Mouse (Mus musculus) thymus, postnatal 36 days (tissue): ENCODE data around the gene Hagh.

Experiments
- DNase-seq, 2 experiments: peaks; one replicate each; pipeline ENCODE4 v3.0.0; 2022; ENCODE audit warnings: mixed read lengths in 2 of 2

The Hagh gene

DNA sequence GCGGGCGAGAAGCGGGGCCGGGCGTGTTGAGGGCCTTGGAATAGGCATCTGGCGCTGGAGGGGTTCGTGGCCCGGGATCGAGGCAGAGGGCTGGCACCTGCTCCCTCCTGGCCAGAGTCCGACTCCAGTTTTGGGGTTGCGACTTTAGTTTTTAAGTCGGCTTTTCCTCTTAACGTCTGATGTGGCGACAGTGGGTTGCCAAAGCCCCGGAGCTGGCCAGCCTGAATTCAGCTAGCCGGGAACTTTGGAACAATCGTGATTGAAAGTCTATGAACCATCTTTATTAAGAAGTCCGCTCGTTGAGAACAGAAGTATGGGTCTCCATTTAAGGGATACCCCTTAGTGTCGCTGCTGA lies 10.8 kb downstream of the Hagh start:
- no peak for DNase-seq

DNA sequence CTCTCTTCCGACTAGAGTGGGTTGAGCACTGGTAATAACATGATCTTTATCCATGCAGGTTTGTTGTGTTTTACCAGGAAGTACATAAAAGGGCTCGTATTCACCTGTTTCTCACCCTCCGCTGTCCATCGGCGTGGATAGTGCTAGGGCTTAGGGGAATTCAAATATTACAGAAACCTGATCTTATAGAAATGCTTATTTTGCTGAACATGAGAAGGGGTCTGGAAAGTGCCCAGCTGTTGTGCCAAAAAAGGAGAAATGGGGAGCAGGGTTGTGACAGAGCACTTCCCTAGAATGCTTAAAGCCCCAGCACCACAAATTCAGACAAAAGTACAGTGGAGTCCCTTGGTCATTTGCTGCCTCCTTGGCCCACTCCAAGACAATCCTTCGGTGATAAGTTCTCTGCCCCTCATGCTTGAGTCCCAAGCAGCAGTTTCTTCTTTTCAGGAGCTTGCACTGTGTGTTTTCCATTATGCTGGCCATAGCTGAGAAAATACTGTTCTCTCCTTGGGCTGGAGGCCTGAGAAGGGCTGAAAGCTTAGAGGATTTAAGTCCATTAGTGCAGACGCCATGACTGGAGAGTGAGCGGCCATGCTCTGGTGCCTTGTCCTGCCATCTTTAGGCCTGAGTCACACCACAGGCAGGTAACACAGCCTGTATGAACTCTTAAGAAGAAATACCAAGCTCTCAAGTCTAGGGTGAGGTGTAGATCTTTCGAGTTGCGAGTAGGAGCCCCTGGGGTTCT lies 11.6 kb downstream of the Hagh start:
- DNase-seq = no peak

DNA sequence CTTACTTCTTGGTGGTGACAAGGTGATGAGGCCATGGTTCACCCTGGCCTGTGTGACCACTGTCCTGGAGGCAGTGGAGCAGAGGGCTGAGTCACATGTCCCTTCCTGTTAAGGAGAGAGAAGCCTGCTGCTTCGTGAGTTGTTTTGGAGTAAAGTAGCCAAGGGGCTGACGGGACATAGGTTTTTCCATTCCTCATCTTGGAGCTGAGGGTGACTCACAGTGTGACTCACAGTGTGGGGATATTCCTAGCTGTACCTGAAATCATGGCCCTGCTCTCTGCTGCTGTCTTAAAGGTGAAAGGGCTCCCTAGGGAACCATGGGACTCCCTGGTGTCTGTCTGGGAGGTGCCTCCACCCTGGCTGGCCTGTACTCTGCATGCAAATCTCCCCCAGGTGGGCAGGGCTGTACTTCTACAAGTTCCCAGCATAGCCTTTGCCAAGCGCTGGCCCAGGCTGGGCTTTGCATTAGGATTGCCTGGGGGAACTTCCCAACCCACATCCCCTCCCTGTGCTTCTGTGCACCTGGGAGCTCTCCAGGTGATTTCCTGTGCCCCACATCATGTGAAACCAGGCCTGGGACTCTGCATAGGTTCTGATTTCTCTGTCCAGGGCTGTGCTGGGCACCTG lies 16.0 kb downstream of the Hagh start:
- DNase-seq = no peak

DNA sequence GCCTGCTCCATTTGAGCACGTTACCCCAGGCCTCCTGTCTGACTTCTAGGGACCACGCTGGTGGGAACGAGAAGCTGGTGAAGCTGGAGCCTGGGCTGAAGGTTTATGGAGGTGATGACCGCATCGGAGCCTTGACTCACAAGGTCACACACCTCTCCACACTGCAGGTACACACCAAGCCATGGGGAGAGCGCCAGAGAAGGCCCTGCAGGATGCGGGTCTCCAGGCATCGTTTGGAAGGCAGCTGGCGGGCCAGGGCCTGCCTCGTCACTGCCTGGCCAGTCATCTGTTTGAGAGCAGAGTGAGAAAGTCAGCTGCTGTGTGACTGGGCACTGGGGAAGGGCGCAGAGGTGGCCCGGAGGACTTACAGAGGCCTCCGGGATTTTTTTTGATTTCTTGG lies 16.6 kb downstream of the Hagh start:
- DNase-seq = no peak

DNA sequence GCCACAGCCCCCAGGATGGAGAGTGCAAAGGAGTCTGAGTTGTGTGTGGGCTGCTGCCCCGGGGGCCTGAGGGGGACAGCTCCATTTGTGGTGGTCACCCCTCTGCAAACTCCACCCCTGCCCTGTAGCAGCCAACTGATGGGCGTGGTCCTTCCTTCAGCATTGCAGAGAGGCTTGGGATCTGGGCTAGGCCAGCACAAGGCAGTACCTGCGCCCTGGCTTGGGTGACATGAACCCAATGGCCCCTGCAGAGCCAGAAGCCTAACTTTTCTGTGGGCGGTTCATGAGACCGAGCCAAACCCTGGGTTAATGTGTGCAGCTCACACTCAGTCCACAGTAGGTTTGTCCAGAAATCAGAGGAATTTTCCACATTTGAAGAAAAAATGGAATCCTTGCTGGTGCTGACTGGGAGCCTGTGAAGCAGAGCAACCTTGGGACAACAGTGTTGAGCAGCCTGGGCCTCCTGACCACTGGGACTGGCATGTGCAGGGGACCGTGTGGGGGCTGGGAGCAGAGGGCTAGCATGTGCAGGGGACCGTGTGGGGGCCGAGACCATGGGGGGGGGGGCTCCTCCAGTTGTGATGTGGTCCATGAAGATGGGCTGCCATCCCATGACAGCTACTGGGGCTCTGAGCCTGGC lies 18.0 kb downstream of the Hagh start:
- DNase-seq = no peak

DNA sequence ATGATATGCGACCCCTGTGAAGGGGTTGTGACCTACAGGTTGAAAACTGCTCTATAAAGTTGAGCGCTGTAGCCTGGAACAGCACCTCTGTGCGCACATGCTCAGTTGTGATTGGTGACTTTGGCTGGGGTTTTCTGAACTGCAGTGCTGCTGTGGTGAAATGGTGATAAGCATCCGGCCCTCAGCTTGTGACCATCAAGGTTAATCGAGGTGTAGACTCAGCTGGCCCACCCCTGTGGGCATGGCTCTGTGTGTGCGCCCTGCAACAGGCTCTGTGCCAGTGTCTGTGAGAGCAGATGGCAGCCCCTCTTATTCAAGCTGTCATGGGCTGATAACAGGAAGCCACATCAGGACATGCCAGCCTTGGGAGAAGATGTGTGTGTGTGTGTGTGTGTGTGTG lies 19.0 kb downstream of the Hagh start:
- DNase-seq = no peak

DNA sequence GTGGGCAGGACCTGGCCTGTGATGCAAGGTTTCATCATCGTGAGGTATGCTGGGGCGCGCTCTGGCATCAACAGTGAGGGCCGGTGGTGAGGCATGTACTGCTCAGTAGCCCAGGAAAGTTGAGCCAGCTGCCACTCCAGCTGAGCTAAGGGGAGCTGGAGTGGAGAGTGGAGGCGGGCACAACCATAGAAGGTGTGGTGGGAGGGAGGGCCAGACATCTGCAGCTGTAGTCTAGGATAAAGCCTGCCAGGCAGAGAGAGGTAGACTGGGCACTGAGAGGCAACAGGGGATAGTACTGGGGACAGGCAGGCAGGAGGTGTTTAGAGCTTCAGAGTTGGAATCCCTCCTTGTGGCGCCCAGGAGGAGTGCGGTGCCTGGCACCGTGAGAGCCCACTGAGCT lies 20.1 kb downstream of the Hagh start:
- no peak for DNase-seq

DNA sequence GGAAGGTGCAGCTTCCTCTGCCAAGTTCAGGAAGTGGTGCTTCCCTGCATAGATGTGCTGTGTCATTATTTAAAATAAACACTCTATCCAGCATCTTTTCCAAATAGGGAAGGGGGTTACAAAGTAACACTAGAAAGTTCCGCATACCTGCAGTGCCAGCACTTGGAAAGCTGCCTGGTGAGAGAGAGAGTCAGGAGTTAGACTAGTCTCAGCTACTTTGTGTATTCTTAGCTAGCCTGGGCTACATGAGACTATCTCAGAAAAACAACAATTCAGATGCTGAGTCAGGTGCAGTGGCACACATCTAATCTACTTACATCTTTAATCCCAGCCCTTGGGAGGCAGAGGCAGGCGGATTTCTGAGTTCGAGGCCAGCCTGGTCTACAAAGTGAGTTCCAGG lies 21.8 kb downstream of the Hagh start:
- DNase-seq = no peak

DNA sequence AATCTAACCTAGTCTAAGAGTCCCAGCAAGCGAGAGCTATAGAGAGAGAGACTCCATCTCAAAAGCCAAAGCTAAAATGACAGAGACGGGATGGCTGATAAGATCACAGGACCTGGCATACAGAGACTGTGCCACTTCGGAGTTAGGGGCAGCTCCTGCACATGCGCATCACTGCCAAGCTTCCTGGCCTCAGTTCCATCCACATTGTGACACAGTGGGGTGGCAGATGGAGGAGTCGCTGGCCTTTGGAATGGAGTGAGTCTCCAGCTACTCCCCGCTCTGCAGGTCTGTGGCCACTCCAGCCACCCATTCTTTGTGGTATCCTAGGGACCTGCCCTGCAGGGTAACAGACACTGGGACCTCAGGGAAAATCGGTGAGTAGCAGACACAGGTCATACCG lies 25.8 kb downstream of the Hagh start, which contains the start of gene Igfals:
Gene Igfals (plus strand): TSS at position 222 of the 400 bp plus-strand sequence.
- no peak for DNase-seq

DNA sequence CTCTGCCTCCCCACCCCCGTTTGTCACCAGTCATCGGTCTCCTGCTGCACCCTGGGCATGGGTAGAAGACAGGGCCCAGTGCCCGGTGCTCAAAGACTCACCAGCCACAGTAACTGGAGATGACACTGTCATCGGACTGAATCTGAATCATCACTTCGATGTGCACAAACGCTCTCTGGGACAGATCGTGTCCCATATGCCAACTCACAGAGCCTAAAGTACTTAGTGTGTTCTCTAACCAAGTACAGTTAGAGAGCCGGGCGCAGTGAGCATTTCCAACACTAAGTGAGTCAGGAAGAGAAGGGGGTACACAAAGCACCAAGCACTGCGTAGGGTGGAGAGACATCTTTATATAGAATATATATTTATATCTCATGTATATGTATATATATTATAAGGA lies 28.0 kb downstream of the Hagh start:
- DNase-seq = no peak

DNA sequence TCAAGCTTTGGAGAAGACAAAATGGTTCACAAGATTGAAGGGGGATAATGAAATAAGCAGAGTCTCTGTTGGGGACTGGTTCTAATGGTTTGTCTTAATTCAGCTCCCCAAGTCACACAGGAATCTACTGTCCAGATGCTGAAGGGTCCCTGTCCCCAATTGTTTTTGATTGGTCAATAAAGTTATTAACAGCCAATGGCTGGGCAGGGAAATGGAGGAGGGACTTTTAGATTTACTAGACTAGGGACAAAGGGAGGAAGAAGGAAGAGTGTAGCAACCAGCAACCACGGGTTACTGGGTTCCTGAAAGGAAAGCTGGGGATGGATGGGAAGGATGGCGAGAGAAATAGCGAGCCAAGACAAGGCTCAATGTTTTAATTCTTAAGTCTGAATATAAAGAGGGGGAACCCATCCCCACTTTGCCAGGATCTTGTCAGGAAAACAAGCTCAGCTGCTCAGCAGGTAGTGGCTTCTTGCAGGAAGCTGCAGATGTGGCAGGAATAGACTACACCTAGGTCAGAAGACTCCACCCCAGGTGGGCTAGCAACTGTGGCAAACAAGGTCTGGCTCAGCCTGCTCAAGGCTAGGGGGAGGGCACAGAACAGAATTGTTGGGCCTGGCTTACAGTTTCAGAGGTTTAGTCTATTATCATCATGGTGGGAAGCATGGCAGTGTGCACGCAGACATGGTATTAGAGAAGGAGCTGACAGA lies 33.9 kb downstream of the Hagh start:
- no peak for DNase-seq

DNA sequence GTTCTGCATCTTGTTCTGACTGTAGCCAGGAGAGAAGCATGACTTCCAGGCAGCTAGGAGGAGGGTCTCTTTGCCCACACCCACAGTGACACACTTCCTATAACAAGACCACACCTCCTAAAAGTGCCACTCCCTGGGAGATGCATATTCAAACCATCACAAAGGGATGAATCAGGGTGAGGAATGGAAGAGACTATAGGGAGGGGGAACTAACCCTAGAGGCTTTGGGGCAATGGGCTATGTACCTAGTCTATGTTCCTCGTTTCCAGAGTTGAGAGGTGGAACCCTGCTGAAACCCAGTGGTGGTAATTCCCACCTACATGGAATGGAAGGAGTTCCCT lies 34.4 kb downstream of the Hagh start:
- no peak for DNase-seq

DNA sequence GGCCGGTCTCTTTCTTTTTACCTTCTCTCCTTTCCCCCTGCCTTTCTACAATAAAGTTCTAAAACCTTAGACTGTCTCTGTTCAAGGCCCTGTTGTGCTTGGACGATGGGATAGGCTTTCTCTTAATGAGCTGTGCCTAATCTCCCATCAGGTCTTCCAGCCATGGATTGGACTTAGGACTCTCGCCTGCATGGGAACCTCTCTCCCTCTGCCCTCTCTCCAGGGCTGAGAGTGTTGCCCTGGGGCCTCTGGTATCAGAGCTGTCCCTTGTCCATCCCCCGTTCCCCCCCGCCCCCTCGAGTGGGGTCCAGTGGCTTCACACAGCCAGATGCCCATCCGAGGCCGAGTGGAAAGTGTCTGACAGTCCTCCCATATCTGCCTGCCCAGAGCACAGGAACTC lies 35.0 kb downstream of the Hagh start:
- DNase-seq = no peak

DNA sequence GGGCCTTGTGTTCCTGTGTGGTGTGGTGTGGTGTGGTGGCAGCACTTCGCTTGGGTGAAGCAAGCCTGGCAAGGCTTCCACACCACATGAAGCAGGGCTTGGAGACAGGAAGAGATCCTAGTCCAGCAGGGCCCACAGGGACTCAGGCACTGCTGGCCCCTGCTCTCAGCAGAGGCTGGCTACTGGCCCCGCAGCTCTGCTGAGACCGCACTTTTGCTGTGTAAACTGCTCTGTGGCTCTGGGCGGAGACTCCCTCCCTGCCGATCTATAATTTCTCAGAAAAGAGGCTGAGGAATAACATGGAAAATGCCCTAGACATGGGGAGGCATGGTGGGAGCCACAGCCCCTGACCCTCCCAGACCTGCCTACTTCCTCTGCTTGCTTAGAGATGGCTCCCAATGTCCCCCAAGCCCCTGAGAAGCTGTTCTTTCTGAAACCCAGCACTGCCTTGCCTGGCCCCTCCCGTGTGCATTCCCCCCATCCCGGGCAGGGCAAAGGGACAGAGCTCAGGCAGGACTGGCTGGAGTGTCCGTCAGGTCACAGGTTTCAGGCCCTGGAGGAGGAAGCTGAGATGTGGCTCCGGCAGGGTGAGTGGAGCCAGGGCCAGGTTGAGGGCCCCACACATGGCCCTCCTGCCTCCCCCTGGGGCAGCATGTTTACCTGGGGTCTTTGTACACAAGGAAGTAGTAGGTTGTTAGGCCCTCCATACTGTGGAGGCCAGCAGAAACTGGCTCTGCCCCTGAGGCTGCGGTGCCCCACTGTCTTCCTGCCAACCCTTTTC lies 37.6 kb downstream of the Hagh start:
- no peak for DNase-seq

DNA sequence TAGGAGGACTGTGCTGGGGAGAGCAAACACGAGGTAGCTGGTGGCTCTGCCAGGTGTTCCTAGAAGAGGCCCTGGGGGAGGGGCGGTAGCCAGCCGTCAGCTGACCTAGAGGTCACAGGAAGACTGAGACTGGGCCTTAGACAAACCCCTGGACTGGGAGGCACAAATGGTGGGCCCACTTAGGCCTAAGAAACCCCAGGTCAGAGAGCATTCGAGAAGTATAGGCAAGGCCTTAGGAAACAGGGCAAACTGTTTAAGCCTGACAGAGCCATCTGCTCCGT lies 38.1 kb downstream of the Hagh start:
- peak; percentile 40 to 67 for DNase-seq

DNA sequence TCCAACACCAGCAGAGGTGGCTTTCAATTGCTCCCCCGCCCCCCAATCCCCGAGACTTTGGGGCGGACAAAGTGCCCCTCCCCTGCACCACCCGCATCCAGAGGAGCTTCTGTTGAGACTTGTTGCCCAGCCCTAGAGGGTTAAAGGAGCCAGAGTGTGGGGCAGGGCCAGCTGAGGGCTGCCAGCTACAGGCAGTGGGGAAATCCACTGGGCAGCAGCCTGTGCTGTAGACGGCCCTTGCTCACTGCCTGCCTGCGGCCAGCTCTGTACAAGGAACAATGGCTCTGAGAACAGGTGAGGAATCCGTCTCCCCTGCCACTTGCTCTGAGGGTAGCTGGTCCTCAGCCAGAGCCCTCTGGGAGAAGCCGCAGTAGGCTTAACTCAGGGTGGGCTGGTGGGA lies 38.6 kb downstream of the Hagh start:
- DNase-seq = no peak

DNA sequence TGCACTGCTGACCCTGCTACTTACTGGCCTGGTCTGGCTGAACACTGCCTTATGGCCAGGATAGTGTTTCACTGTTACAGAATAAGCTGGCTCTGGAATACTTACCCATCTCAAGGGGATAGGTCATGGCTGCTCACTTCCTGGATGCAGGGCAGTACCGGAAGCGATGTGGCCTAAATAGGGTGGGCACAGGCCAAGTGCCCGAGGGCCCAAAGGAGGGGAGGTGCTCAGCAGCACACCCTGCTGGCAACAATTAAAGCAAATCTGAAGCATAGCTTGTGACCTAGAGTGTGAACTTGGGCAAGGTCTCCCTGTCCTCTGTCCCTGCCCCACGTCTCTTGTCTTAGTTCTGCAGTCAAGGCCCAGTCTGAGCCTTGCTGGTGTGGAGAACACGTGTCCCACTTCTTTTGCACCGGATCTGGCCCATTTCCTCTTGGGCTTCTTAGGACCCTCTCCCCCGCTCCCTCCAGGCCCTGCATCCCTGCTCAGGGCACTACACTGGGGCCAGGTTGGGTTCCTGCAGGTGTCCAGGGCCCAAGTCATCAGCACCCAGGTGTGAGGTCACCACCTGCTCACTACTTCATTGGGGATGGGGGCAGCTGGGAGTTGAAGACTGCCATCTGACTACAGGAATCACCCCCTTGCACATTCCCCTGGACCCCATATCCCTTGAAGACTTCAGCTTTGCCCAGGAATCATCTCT lies 41.9 kb downstream of the Hagh start:
- DNase-seq = peak in 1 of 2 experiments; percentile 32

DNA sequence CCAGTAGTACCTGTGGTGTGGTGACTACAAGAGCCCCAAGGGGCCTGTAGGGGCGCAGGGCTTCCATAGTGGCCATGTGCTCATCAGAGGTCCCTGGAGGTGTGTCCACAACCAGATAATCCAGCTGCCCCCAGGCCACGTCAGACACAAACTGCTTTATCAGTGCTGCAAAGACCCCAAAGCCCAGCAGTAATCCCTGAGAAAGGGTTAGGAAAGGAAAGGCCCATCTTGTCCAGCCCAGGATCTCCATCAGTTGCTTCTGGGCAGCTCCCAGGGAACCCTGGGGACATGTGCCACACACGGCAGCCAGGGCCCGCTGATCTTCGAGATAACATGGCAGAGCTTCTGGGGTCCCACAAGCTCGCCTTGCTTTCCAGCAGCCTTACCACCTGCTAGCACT lies 44.4 kb downstream of the Hagh start:
- no peak for DNase-seq

DNA sequence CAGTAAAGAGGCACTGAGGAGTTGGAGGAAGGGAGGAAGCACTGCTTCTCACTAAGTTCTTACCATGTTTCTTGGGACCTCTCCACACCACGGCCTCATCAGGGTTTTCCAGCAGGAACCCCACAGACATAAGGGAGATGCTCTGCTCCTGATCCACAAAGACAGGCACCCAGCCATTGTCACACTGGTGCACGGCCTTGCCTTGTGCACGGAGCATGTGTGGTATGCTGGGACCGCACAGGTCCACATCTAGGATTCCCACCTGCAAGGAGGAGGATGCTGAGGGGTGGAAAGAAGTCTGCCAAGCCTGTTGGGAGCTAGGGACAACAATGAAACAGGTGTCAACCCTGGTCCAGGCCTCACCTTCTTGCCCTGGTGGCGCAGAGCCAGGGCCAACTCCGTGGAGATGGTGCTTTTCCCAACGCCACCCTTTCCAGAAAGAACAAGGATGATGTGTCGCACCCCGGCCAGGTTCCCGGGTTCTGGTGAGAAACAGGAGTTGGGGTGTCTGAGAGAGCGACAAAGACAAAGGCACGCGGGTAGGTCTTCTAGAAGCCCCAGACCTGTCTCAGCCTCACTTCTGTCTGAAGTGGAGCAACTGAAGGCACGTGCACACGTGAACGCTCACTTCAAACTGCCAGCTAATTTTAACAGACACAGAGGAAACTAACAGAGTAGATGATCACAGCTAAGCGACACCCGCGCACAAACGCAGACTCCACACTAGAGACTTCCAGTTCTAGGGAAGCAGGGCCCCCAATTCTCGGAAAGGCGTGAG lies 45.6 kb downstream of the Hagh start:
- no peak for DNase-seq

DNA sequence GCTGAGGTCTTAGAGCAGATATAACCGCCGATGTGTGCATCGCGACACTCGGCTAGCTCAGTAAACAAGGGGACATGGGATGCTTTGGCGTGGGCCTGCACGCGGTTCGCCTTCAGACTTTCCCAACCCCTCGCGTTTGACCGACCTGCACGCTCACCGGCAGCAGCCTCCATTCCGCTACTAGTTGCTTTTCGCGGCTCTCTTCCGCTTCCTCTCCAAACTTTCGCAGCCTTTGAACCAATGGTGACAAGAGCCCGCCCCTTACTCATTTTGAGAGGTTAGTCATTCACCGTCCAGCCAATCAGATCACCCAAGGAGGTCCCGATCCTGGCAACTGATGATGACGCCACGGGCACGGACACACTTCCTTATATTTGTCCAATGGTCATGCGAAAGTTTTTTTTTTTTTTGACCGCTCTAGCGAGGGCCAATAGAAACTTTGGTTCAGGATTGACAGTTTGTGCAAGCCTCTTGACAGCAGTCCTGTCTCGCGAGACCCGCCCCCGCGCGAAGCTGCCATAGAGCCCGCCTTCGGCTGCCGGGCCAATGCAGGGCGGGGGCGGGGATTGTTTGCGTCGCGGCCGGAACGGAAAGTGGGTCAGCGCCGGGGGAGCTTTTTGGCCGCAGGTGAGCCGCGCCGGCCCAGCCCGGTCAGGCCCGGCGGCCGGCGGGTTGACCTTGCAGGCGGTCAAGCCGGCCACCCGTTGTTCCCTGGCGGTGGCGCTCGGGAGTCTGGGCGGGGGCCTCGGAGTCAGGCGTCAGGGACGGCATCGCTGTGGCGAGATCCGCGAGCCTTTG lies 46.4 kb downstream of the Hagh start, which contains the start of the genes Nubp2 and Spsb3:
Gene Nubp2 (minus strand): TSS at position 216 of the 798 bp plus-strand sequence.
Gene Spsb3 (plus strand): TSS at position 510 of the 798 bp plus-strand sequence.
- DNase-seq = peak; percentile 95 to 97

DNA sequence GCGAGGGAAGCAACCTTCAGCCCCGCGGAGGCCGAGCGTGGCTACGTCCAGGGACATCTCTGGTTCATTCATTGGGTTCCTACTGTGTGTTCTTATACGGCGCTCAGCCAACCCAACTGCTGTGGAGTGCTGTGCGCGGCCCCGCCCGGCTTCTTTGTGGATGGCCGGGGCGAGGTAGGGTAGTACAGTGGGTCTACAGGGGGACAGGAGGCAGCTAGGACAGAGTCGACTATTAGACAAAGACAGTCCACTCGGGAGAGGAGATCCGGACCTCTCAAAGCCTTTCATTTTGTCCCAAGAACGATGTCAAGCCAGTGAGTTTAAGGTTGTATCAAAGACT lies 47.0 kb downstream of the Hagh start:
- no peak for DNase-seq
